Mouse (Mus musculus) frontal cortex, postnatal 14 days (tissue): ENCODE measurements at regions not wholly inside any gene's neighbourhood (a gene's known extent, or its start where the extent isn't known, plus 50 kb on each side); places are given as distances from the start of the nearest gene placed in this dataset.
"Not testable (repeated sequence)": the region's sequence is repeated elsewhere in the genome, so short reads cannot be mapped to it uniquely, and the experiment has no call there.

Experiments used
- DNase-seq, 2 experiments: peaks; one replicate each; pipeline ENCODE4 v3.0.0; 2022; ENCODE audit warnings: low spot score in 2 of 2

DNA sequence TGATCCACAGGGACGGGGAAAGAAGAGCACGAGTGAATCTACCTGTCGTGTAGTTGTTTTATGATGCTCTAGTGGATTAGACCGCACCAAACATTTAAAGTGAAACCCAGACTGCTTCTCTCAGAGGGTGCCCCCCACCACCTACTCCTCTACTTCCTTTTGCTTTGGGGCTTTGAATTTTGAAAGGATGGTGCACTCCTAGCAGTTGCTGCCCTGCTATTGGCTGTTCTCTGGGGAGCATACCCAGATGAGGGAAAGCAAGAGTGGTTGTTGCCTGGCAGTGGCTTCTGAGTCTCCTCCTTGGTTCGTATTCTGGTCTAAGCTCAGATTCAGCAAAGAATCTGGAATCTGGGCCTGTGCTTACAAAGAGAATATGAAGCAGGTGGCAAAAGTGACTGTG is 71.4 kb upstream of the Olfr1507 start:
- DNase-seq: no peak

DNA sequence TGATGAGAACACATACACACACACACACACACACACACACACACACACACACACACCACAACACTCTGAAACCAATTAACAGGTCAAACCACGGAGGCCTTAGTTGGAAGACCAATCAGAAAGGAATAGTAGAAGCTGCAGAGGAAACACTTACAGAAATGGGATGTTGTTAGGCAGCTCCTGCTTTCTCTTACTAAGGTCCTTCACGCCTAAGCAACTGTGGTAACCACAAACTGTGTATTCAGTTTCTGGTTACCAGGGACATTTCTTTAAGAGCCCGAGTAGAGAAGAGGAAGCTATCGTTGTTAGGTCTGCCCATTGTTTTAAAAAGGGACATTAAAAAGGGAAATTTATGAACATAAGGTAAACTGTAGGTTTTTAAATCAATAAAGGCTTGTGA is 70.1 kb upstream of the Olfr1507 start:
- no peak for DNase-seq

DNA sequence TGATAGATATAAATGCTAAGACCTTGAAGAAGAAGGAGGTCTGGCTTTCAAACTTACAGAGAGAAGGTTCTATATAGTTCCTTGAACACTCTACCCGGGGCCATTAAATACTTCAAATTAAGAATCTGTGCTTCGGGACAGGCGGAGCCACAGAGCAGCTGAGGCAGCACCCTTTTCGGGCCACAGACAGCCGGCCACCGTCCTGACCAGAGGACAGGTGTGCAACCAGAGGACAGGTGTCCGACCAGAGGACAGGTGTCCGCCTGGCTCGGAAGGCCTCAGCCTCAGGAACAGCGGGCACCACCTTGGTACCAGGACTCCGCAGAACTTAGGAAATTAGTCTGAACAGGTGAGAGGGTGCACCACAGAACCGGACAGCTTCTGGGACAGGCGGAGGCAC is 60.8 kb upstream of the Olfr1507 start:
- DNase-seq: not testable (repeated sequence)

DNA sequence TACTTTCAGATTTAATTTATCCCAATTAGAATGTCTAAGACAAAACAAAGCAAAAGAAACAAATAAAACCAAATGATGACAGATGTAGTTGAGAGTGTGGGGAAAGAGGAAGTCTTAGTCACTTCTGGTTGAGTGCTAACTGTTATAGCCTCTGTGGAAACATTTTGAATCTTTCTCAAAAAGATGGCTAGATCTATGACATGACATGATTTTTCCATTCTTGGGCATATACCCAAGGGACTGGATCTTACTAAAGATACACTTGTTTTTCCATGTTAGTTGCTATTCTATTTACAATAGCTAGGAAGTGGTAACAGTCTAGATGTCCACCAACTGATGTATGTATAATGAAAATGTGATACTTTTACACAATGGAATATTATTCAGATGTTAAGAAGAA is 57.9 kb upstream of the Olfr1507 start:
- DNase-seq: no peak

DNA sequence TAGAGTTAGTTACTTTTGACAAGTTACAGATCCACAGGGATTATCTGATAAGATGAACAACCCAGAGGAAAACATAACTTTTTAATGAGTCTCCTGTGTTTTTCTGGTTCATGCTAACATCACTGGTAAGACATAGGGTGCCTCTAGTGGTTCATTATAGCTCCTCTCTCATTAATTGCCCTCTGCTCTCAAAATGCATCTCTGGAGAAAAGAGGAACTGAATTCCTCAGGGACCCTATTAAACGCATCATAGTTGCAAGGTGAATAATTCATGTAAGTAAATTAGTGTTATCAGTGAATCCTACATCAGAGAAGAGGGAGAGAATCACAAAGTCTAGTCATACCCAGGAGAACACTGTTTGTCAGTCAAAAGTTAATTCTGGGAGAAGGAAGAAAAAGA is 52.4 kb upstream of the Olfr1507 start:
- DNase-seq: no peak
